Mouse (Mus musculus): ENCODE data around the gene Nnat. TPM values are rescaled to one million over a fixed set of nuclear protein-coding genes. Genes with fewer than 3 reads are reported as not detected.

Gene Nnat
- polyA plus RNA-seq, 1 experiment from 2014 or later = 201 TPM

- peaks cover 8% of the 10 kb centered on the region; the same call in 1 of the 2 replicates for H3K4me1 ChIP-seq (ENCODE audit: control insufficient read depth, insufficient read depth, low read length)
- no peak for ATAC-seq (replicated peaks; ENCODE audit: insufficient number of reproducible peaks, low FRiP score, low TSS enrichment)
- no peak overlapping the region for H3K9ac ChIP-seq (ENCODE audit: low read depth, low read length)
- WGBS (ENCODE audit: insufficient replicate concordance) = 80% methylated on average over 8 of the region's 8 CpGs
- no peaks in the 10 kb centered on the region for H3K36me3 ChIP-seq (ENCODE audit: control insufficient read depth, insufficient read depth, low read length)
- H3K4me3 ChIP-seq (ENCODE audit: low read depth, low read length) = no peak overlapping the region
- no peaks in the 10 kb centered on the region for H3K27me3 ChIP-seq (ENCODE audit: control insufficient read depth, insufficient read depth, low read length)
- no peak overlapping the region for H3K4me2 ChIP-seq
- H3K9me3 ChIP-seq (replicated peaks; ENCODE audit: control insufficient read depth, low read length) = no peaks in the 10 kb centered on the region
- H3K27ac ChIP-seq (ENCODE audit: low read depth, low read length) = no peak overlapping the region
Observed at GRCm38 (mm10) chr2:157541631-157542030, 18.2 kb upstream of the Nnat start.

- Histone ChIP-seq H3K27ac (ENCODE audit: low read depth, low read length) (no peak overlapping the region), H3K4me1 (ENCODE audit: control insufficient read depth, insufficient read depth, low read length) (0 out of 2 replicates have a peak, but pooled peaks cover 6% of the 10 kb centered on the region)
Observed at GRCm38 (mm10) chr2:157542415-157542814, 17.5 kb upstream of the Nnat start.

GRCm38 (mm10) chr2:157544333-157544888 lies 15.5 kb upstream of the Nnat start:
- Histone ChIP-seq H3K27me3 (ENCODE audit: control insufficient read depth, insufficient read depth, low read length) (no peaks in the 10 kb centered on the region), H3K9me3 (replicated peaks; ENCODE audit: control insufficient read depth, low read length) (no peaks in the 10 kb centered on the region), H3K27ac (ENCODE audit: low read depth, low read length) (no peak overlapping the region), H3K36me3 (ENCODE audit: control insufficient read depth, insufficient read depth, low read length) (peaks cover 2% of the 10 kb centered on the region; the same call in 1 of the 2 replicates), H3K4me3 (ENCODE audit: low read depth, low read length) (no peak overlapping the region), H3K4me1 (ENCODE audit: control insufficient read depth, insufficient read depth, low read length) (0 out of 2 replicates have a peak, but pooled peaks cover 6% of the 10 kb centered on the region), H3K9ac (ENCODE audit: low read depth, low read length) (no peak overlapping the region), H3K4me2 (no peak overlapping the region)
- no peak for ATAC-seq (replicated peaks; ENCODE audit: insufficient number of reproducible peaks, low FRiP score, low TSS enrichment)
- WGBS (ENCODE audit: insufficient replicate concordance) = 81% methylated on average over 9 of the region's 9 CpGs

More at GRCm38 (mm10) chr2:157542415-157542814, 17.5 kb upstream of the Nnat start:
- H3K4me2 ChIP-seq = no peak overlapping the region
- no peak overlapping the region for H3K4me3 ChIP-seq (ENCODE audit: low read depth, low read length)
- no peaks in the 10 kb centered on the region for H3K9me3 ChIP-seq (replicated peaks; ENCODE audit: control insufficient read depth, low read length)
- WGBS (ENCODE audit: insufficient replicate concordance) = 76% methylated on average over 4 of the region's 4 CpGs
- no peak for ATAC-seq (replicated peaks; ENCODE audit: insufficient number of reproducible peaks, low FRiP score, low TSS enrichment)
- H3K27me3 ChIP-seq (ENCODE audit: control insufficient read depth, insufficient read depth, low read length) = no peaks in the 10 kb centered on the region
- H3K9ac ChIP-seq (ENCODE audit: low read depth, low read length) = no peak overlapping the region
- peaks cover under 1% of the 10 kb centered on the region; the same call in 1 of the 2 replicates for H3K36me3 ChIP-seq (ENCODE audit: control insufficient read depth, insufficient read depth, low read length)

GRCm38 (mm10) chr2:157546686-157547085 lies 13.2 kb upstream of the Nnat start:
- H3K9me3 ChIP-seq (replicated peaks; ENCODE audit: control insufficient read depth, low read length) = no peaks in the 10 kb centered on the region
- no peak for ATAC-seq (replicated peaks; ENCODE audit: insufficient number of reproducible peaks, low FRiP score, low TSS enrichment)
- H3K36me3 ChIP-seq (ENCODE audit: control insufficient read depth, insufficient read depth, low read length) = peaks cover 2% of the 10 kb centered on the region; the same call in 1 of the 2 replicates
- no peak overlapping the region for H3K4me3 ChIP-seq (ENCODE audit: low read depth, low read length)
- H3K27me3 ChIP-seq (ENCODE audit: control insufficient read depth, insufficient read depth, low read length) = no peaks in the 10 kb centered on the region
- H3K27ac ChIP-seq (ENCODE audit: low read depth, low read length) = no peak overlapping the region
- no peak overlapping the region for H3K9ac ChIP-seq (ENCODE audit: low read depth, low read length)
- H3K4me2 ChIP-seq = no peak overlapping the region
- no peaks in the 10 kb centered on the region for H3K4me1 ChIP-seq (ENCODE audit: control insufficient read depth, insufficient read depth, low read length)

- no peak overlapping the region for H3K27ac ChIP-seq (ENCODE audit: low read depth, low read length)
- H3K4me2 ChIP-seq = no peak overlapping the region
- 82% methylated on average over 4 of the region's 4 CpGs for WGBS (ENCODE audit: insufficient replicate concordance)
- ATAC-seq (replicated peaks; ENCODE audit: insufficient number of reproducible peaks, low FRiP score, low TSS enrichment) = no peak
- H3K9ac ChIP-seq (ENCODE audit: low read depth, low read length) = no peak overlapping the region
- no peaks in the 10 kb centered on the region for H3K9me3 ChIP-seq (replicated peaks; ENCODE audit: control insufficient read depth, low read length)
- H3K4me3 ChIP-seq (ENCODE audit: low read depth, low read length) = no peak overlapping the region
- H3K27me3 ChIP-seq (ENCODE audit: control insufficient read depth, insufficient read depth, low read length) = no peaks in the 10 kb centered on the region
- peaks cover 19% of the 10 kb centered on the region for H3K4me1 ChIP-seq (ENCODE audit: control insufficient read depth, insufficient read depth, low read length)
- H3K36me3 ChIP-seq (ENCODE audit: control insufficient read depth, insufficient read depth, low read length) = peaks cover 2% of the 10 kb centered on the region; the same call in 1 of the 2 replicates
Observed at GRCm38 (mm10) chr2:157550292-157550691, 9.6 kb upstream of the Nnat start.

- H3K9ac ChIP-seq (ENCODE audit: low read depth, low read length) = no peak overlapping the region
- peaks cover 25% of the 10 kb centered on the region for H3K4me1 ChIP-seq (ENCODE audit: control insufficient read depth, insufficient read depth, low read length)
- WGBS (ENCODE audit: insufficient replicate concordance) = 74% methylated on average over 10 of the region's 10 CpGs
- H3K36me3 ChIP-seq (ENCODE audit: control insufficient read depth, insufficient read depth, low read length) = peaks cover 7% of the 10 kb centered on the region; the same call in 1 of the 2 replicates
- H3K9me3 ChIP-seq (replicated peaks; ENCODE audit: control insufficient read depth, low read length) = no peaks in the 10 kb centered on the region
- no peaks in the 10 kb centered on the region for H3K27me3 ChIP-seq (ENCODE audit: control insufficient read depth, insufficient read depth, low read length)
- H3K4me3 ChIP-seq (ENCODE audit: low read depth, low read length) = no peak overlapping the region
- H3K27ac ChIP-seq (ENCODE audit: low read depth, low read length) = no peak overlapping the region
- H3K4me2 ChIP-seq = no peak overlapping the region
- no peak for ATAC-seq (replicated peaks; ENCODE audit: insufficient number of reproducible peaks, low FRiP score, low TSS enrichment)
Observed at GRCm38 (mm10) chr2:157552158-157552886, 7.6 kb upstream of the Nnat start.

- no peak overlapping the region for H3K4me2 ChIP-seq
- H3K36me3 ChIP-seq (ENCODE audit: control insufficient read depth, insufficient read depth, low read length) = peaks cover 21% of the 10 kb centered on the region
- H3K27me3 ChIP-seq (ENCODE audit: control insufficient read depth, insufficient read depth, low read length) = no peaks in the 10 kb centered on the region
- H3K9me3 ChIP-seq (replicated peaks; ENCODE audit: control insufficient read depth, low read length) = peaks cover 15% of the 10 kb centered on the region
- H3K27ac ChIP-seq (ENCODE audit: low read depth, low read length) = no peak overlapping the region
- no peak overlapping the region for H3K4me3 ChIP-seq (ENCODE audit: low read depth, low read length)
- H3K9ac ChIP-seq (ENCODE audit: low read depth, low read length) = no peak overlapping the region
- no peak for ATAC-seq (replicated peaks; ENCODE audit: insufficient number of reproducible peaks, low FRiP score, low TSS enrichment)
- H3K4me1 ChIP-seq (ENCODE audit: control insufficient read depth, insufficient read depth, low read length) = peaks cover 28% of the 10 kb centered on the region
- 68% methylated on average over 5 of the region's 5 CpGs for WGBS (ENCODE audit: insufficient replicate concordance)
Observed at GRCm38 (mm10) chr2:157556074-157556698, 3.7 kb upstream of the Nnat start.

GRCm38 (mm10) chr2:157558051-157558450 lies 1.8 kb upstream of the Nnat start:
- WGBS (ENCODE audit: insufficient replicate concordance) = 73% methylated on average over 9 of the region's 9 CpGs
- Histone ChIP-seq H3K27me3 (ENCODE audit: control insufficient read depth, insufficient read depth, low read length) (no peaks in the 10 kb centered on the region), H3K9me3 (replicated peaks; ENCODE audit: control insufficient read depth, low read length) (peaks cover 22% of the 10 kb centered on the region), H3K36me3 (ENCODE audit: control insufficient read depth, insufficient read depth, low read length) (peaks cover 32% of the 10 kb centered on the region), H3K4me3 (ENCODE audit: low read depth, low read length) (no peak overlapping the region), H3K4me2 (no peak overlapping the region), H3K27ac (ENCODE audit: low read depth, low read length) (no peak overlapping the region), H3K4me1 (ENCODE audit: control insufficient read depth, insufficient read depth, low read length) (peaks cover 30% of the 10 kb centered on the region), H3K9ac (ENCODE audit: low read depth, low read length) (no peak overlapping the region)
- no peak for ATAC-seq (replicated peaks; ENCODE audit: insufficient number of reproducible peaks, low FRiP score, low TSS enrichment)

Measured in heart, embryonic 11.5 days (tissue).